Mouse (Mus musculus): ENCODE results near the gene Fam198b. TPM values are rescaled to one million over a fixed set of nuclear protein-coding genes. Genes with fewer than 3 reads are reported as not detected.

Fam198b gene
- polyA plus RNA-seq, 1 experiment from 2014 or later: 1.1 TPM

- H3K4me1 ChIP-seq (replicated peaks; ENCODE audit: control insufficient read depth, insufficient read depth, low read length): no peaks in the 10 kb centered on the region
- H3K9ac ChIP-seq (ENCODE audit: low read length): no peak overlapping the region
- H3K27me3 ChIP-seq (ENCODE audit: control insufficient read depth, insufficient read depth, low read length): no peaks in the 10 kb centered on the region
- H3K9me3 ChIP-seq (ENCODE audit: control insufficient read depth, low read length): no peaks in the 10 kb centered on the region
- no peak for ATAC-seq (replicated peaks; ENCODE audit: low FRiP score)
- no peak overlapping the region for H3K4me3 ChIP-seq (ENCODE audit: low read depth, low read length)
- DNase-seq (ENCODE audit: low spot score): no peak
- H3K36me3 ChIP-seq (ENCODE audit: control insufficient read depth, insufficient read depth, low read length): no peaks in the 10 kb centered on the region
- no peak overlapping the region for H3K27ac ChIP-seq (ENCODE audit: low read depth, low read length)
- H3K4me2 ChIP-seq (ENCODE audit: low read depth, low read length, severe bottlenecking): no peak overlapping the region
- 37% methylated on average over 6 of the region's 6 CpGs for WGBS
Observed at GRCm38 (mm10) chr3:79850656-79851055, 33.7 kb upstream of the Fam198b start.

GRCm38 (mm10) chr3:79852108-79852507 is 32.2 kb upstream of the Fam198b start:
- H3K4me1 ChIP-seq (replicated peaks; ENCODE audit: control insufficient read depth, insufficient read depth, low read length): no peaks in the 10 kb centered on the region
- WGBS: 69% methylated on average over 3 of the region's 3 CpGs
- H3K9me3 ChIP-seq (ENCODE audit: control insufficient read depth, low read length): no peaks in the 10 kb centered on the region

GRCm38 (mm10) chr3:79852654-79853166 is 31.6 kb upstream of the Fam198b start, which contains the start of gene Tmem144:
Tmem144 (minus strand) TSS chr3:79852773.
- H3K27ac ChIP-seq (ENCODE audit: low read depth, low read length): no peak within 1 kb of the TSS
- H3K9me3 ChIP-seq (ENCODE audit: control insufficient read depth, low read length): no peaks in the 10 kb centered on the region
- ATAC-seq (replicated peaks; ENCODE audit: low FRiP score) (peak; percentile 31; the same call in 1 of the 2 replicates), DNase-seq (ENCODE audit: low spot score) (no peak)
- no peaks in the 10 kb centered on the region for H3K27me3 ChIP-seq (ENCODE audit: control insufficient read depth, insufficient read depth, low read length)
- no peak within 1 kb of the TSS for H3K4me2 ChIP-seq (ENCODE audit: low read depth, low read length, severe bottlenecking)
- no peaks in the 10 kb centered on the region for H3K36me3 ChIP-seq (ENCODE audit: control insufficient read depth, insufficient read depth, low read length)
- H3K4me3 ChIP-seq (ENCODE audit: low read depth, low read length): no peak within 1 kb of the TSS
- no peak within 1 kb of the TSS for H3K9ac ChIP-seq (ENCODE audit: low read length)
- WGBS: 42% methylated on average over 8 of the region's 8 CpGs
- H3K4me1 ChIP-seq (replicated peaks; ENCODE audit: control insufficient read depth, insufficient read depth, low read length): no peaks in the 10 kb centered on the region

More at GRCm38 (mm10) chr3:79852108-79852507, 32.2 kb upstream of the Fam198b start:
- Histone ChIP-seq H3K36me3 (ENCODE audit: control insufficient read depth, insufficient read depth, low read length) (no peaks in the 10 kb centered on the region), H3K9ac (ENCODE audit: low read length) (no peak overlapping the region), H3K27ac (ENCODE audit: low read depth, low read length) (no peak overlapping the region), H3K4me3 (ENCODE audit: low read depth, low read length) (no peak overlapping the region), H3K4me2 (ENCODE audit: low read depth, low read length, severe bottlenecking) (no peak overlapping the region), H3K27me3 (ENCODE audit: control insufficient read depth, insufficient read depth, low read length) (no peaks in the 10 kb centered on the region)
- ATAC-seq (replicated peaks; ENCODE audit: low FRiP score): no peak
- no peak for DNase-seq (ENCODE audit: low spot score)

- DNase-seq (ENCODE audit: low spot score) (no peak), ATAC-seq (replicated peaks; ENCODE audit: low FRiP score) (no peak)
- WGBS: 75% methylated on average over 5 of the region's 5 CpGs
- H3K9ac ChIP-seq (ENCODE audit: low read length): no peak overlapping the region
- H3K27me3 ChIP-seq (ENCODE audit: control insufficient read depth, insufficient read depth, low read length): no peaks in the 10 kb centered on the region
- H3K36me3 ChIP-seq (ENCODE audit: control insufficient read depth, insufficient read depth, low read length): no peaks in the 10 kb centered on the region
- no peak overlapping the region for H3K4me3 ChIP-seq (ENCODE audit: low read depth, low read length)
- H3K9me3 ChIP-seq (ENCODE audit: control insufficient read depth, low read length): no peaks in the 10 kb centered on the region
- no peak overlapping the region for H3K4me2 ChIP-seq (ENCODE audit: low read depth, low read length, severe bottlenecking)
- no peaks in the 10 kb centered on the region for H3K4me1 ChIP-seq (replicated peaks; ENCODE audit: control insufficient read depth, insufficient read depth, low read length)
- H3K27ac ChIP-seq (ENCODE audit: low read depth, low read length): no peak overlapping the region
Observed at GRCm38 (mm10) chr3:79857780-79858179, 26.6 kb upstream of the Fam198b start.

GRCm38 (mm10) chr3:79858221-79858620 is 26.1 kb upstream of the Fam198b start:
- no peak overlapping the region for H3K4me3 ChIP-seq (ENCODE audit: low read depth, low read length)
- H3K4me2 ChIP-seq (ENCODE audit: low read depth, low read length, severe bottlenecking): no peak overlapping the region
- no peaks in the 10 kb centered on the region for H3K4me1 ChIP-seq (replicated peaks; ENCODE audit: control insufficient read depth, insufficient read depth, low read length)
- no peak overlapping the region for H3K9ac ChIP-seq (ENCODE audit: low read length)
- no peak overlapping the region for H3K27ac ChIP-seq (ENCODE audit: low read depth, low read length)
- DNase-seq (ENCODE audit: low spot score): no peak
- no peaks in the 10 kb centered on the region for H3K27me3 ChIP-seq (ENCODE audit: control insufficient read depth, insufficient read depth, low read length)
- no peaks in the 10 kb centered on the region for H3K36me3 ChIP-seq (ENCODE audit: control insufficient read depth, insufficient read depth, low read length)
- no peaks in the 10 kb centered on the region for H3K9me3 ChIP-seq (ENCODE audit: control insufficient read depth, low read length)
- ATAC-seq (replicated peaks; ENCODE audit: low FRiP score): no peak
- 64% methylated on average over 3 of the region's 3 CpGs for WGBS

GRCm38 (mm10) chr3:79864824-79865223 is 19.5 kb upstream of the Fam198b start:
- ATAC-seq (replicated peaks; ENCODE audit: low FRiP score): no peak
- WGBS: 62% methylated on average over 7 of the region's 7 CpGs
- no peaks in the 10 kb centered on the region for H3K9me3 ChIP-seq (ENCODE audit: control insufficient read depth, low read length)
- no peak overlapping the region for H3K4me3 ChIP-seq (ENCODE audit: low read depth, low read length)
- no peaks in the 10 kb centered on the region for H3K36me3 ChIP-seq (ENCODE audit: control insufficient read depth, insufficient read depth, low read length)
- H3K27me3 ChIP-seq (ENCODE audit: control insufficient read depth, insufficient read depth, low read length): no peaks in the 10 kb centered on the region
- no peak overlapping the region for H3K27ac ChIP-seq (ENCODE audit: low read depth, low read length)
- no peaks in the 10 kb centered on the region for H3K4me1 ChIP-seq (replicated peaks; ENCODE audit: control insufficient read depth, insufficient read depth, low read length)
- no peak overlapping the region for H3K4me2 ChIP-seq (ENCODE audit: low read depth, low read length, severe bottlenecking)
- no peak for DNase-seq (ENCODE audit: low spot score)
- H3K9ac ChIP-seq (ENCODE audit: low read length): no peak overlapping the region

GRCm38 (mm10) chr3:79866089-79866488 is 18.2 kb upstream of the Fam198b start:
- H3K9me3 ChIP-seq (ENCODE audit: control insufficient read depth, low read length): no peaks in the 10 kb centered on the region
- no peaks in the 10 kb centered on the region for H3K4me1 ChIP-seq (replicated peaks; ENCODE audit: control insufficient read depth, insufficient read depth, low read length)
- 93% methylated on average over 3 of the region's 3 CpGs for WGBS
- no peak overlapping the region for H3K27ac ChIP-seq (ENCODE audit: low read depth, low read length)
- H3K4me3 ChIP-seq (ENCODE audit: low read depth, low read length): no peak overlapping the region
- DNase-seq (ENCODE audit: low spot score) (no peak), ATAC-seq (replicated peaks; ENCODE audit: low FRiP score) (no peak)
- no peaks in the 10 kb centered on the region for H3K27me3 ChIP-seq (ENCODE audit: control insufficient read depth, insufficient read depth, low read length)
- H3K4me2 ChIP-seq (ENCODE audit: low read depth, low read length, severe bottlenecking): no peak overlapping the region
- no peaks in the 10 kb centered on the region for H3K36me3 ChIP-seq (ENCODE audit: control insufficient read depth, insufficient read depth, low read length)
- H3K9ac ChIP-seq (ENCODE audit: low read length): no peak overlapping the region

GRCm38 (mm10) chr3:79866526-79866925 is 17.8 kb upstream of the Fam198b start:
- Histone ChIP-seq H3K36me3 (ENCODE audit: control insufficient read depth, insufficient read depth, low read length) (no peaks in the 10 kb centered on the region), H3K4me3 (ENCODE audit: low read depth, low read length) (no peak overlapping the region), H3K4me2 (ENCODE audit: low read depth, low read length, severe bottlenecking) (no peak overlapping the region), H3K9me3 (ENCODE audit: control insufficient read depth, low read length) (no peaks in the 10 kb centered on the region), H3K27me3 (ENCODE audit: control insufficient read depth, insufficient read depth, low read length) (no peaks in the 10 kb centered on the region), H3K9ac (ENCODE audit: low read length) (no peak overlapping the region), H3K27ac (ENCODE audit: low read depth, low read length) (no peak overlapping the region), H3K4me1 (replicated peaks; ENCODE audit: control insufficient read depth, insufficient read depth, low read length) (no peaks in the 10 kb centered on the region)
- no peak for DNase-seq (ENCODE audit: low spot score)
- 0 out of 2 replicates have a peak, but pooled peaks have one; percentile 42 for ATAC-seq (replicated peaks; ENCODE audit: low FRiP score)
- 91% methylated on average over 9 of the region's 9 CpGs for WGBS

- H3K4me1 ChIP-seq (replicated peaks; ENCODE audit: control insufficient read depth, insufficient read depth, low read length): no peaks in the 10 kb centered on the region
- WGBS: 35% methylated on average over 1 of the region's 1 CpGs
- ATAC-seq (replicated peaks; ENCODE audit: low FRiP score) (peak; percentile 66), DNase-seq (ENCODE audit: low spot score) (no peak)
- no peak overlapping the region for H3K4me2 ChIP-seq (ENCODE audit: low read depth, low read length, severe bottlenecking)
- H3K9ac ChIP-seq (ENCODE audit: low read length): no peak overlapping the region
- no peaks in the 10 kb centered on the region for H3K36me3 ChIP-seq (ENCODE audit: control insufficient read depth, insufficient read depth, low read length)
- H3K4me3 ChIP-seq (ENCODE audit: low read depth, low read length): no peak overlapping the region
- no peaks in the 10 kb centered on the region for H3K27me3 ChIP-seq (ENCODE audit: control insufficient read depth, insufficient read depth, low read length)
- H3K9me3 ChIP-seq (ENCODE audit: control insufficient read depth, low read length): no peaks in the 10 kb centered on the region
- H3K27ac ChIP-seq (ENCODE audit: low read depth, low read length): no peak overlapping the region
Observed at GRCm38 (mm10) chr3:79867121-79867709, 17.1 kb upstream of the Fam198b start.

Data from forebrain, embryonic 11.5 days (tissue).